Mouse (Mus musculus): ENCODE results near the gene Gm44503.

- TF ChIP-seq CTCF (IDR thresholded peaks at IDR 0.05; ENCODE audit: insufficient read depth, low read depth, low read length) (no peak), POLR2A (IDR thresholded peaks at IDR 0.05; ENCODE audit: insufficient read depth, low read depth, low read length) (no peak)
Observed at GRCm38 (mm10) chr9:73000487-73000886, 41.8 kb downstream of the Gm44503 start.

All from olfactory bulb, adult 2 months (tissue).